ENCODE assay signal across 27 mouse cellular contexts in the genomic region with DNA sequence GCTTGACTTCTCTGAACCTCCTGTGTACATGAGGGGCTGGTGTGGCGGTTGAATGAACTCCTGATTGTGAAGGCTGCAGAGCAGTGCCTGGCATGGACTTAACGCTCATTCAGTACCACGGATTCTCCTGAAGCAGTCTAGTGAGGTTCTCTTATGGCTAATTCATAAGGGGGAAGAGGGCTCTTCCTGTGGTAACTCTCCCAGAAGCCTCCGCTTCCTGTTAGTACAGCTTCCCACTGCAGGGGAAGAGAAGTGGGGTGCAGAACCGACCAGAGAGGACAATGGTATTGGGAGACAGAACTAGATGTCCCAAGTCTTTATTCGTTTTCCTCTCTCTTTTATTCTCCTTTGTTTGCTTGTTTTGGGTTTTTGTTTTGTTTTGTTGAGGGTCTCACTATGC. TPM values are rescaled to one million over a fixed set of nuclear protein-coding genes. Genes with fewer than 3 reads are reported as not detected.
DNase-seq lines count a peak whose midpoint lies in the region; ATAC-seq and TF ChIP-seq lines count a peak whose summit lies in the region.
"Had no signal": no experiment of that assay in that cellular context is flagged by ENCODE, and none has a peak within 500 bp of the region (broad histone marks: within the 10 kb centered on the region; RNA-seq: fewer than 3 reads in every experiment).

No protein-coding gene starts in this region.

- H3K4me3 ChIP-seq in heart, embryonic 16.5 days (ENCODE audit: low read length) = no peak overlapping the region
- no peak overlapping the region for H3K4me3 ChIP-seq in heart, embryonic 12.5 days
- no peak overlapping the region for H3K4me3 ChIP-seq in liver, postnatal 0 days (ENCODE audit: low read depth, low read length)
- no peak overlapping the region for H3K4me3 ChIP-seq in hindbrain, embryonic 16.5 days (ENCODE audit: low read length)
- H3K4me3 ChIP-seq: heart, adult 2 months; hindbrain, embryonic 10.5 days; left cerebral cortex, adult 2 months; limb, embryonic 10.5 days; midbrain, embryonic 13.5 days; neural tube, embryonic 12.5 days had no signal

- H3K9me3 ChIP-seq in heart, embryonic 16.5 days (replicated peaks; ENCODE audit: control insufficient read depth, low read length) = no peaks in the 10 kb centered on the region
- H3K9me3 ChIP-seq in heart, embryonic 12.5 days (replicated peaks) = no peaks in the 10 kb centered on the region
- H3K9me3 ChIP-seq in liver, postnatal 0 days (ENCODE audit: low read length) = no peaks in the 10 kb centered on the region
- no peaks in the 10 kb centered on the region for H3K9me3 ChIP-seq in hindbrain, embryonic 16.5 days (ENCODE audit: control insufficient read depth, low read length)
- H3K9me3 ChIP-seq: hindbrain, embryonic 10.5 days; limb, embryonic 10.5 days; midbrain, embryonic 13.5 days; neural tube, embryonic 12.5 days had no signal

- TF ChIP-seq CTCF in liver, postnatal 0 days (IDR thresholded peaks at IDR 0.05; ENCODE audit: low read depth) = no peak

- H3K36me3 ChIP-seq in heart, embryonic 16.5 days (ENCODE audit: control insufficient read depth, insufficient read depth) = no peaks in the 10 kb centered on the region
- no peaks in the 10 kb centered on the region for H3K36me3 ChIP-seq in heart, embryonic 12.5 days
- no peaks in the 10 kb centered on the region for H3K36me3 ChIP-seq in liver, postnatal 0 days (replicated peaks; ENCODE audit: insufficient read depth, low read length)
- H3K36me3 ChIP-seq in hindbrain, embryonic 16.5 days (ENCODE audit: control insufficient read depth, insufficient read depth, low read length) = no peaks in the 10 kb centered on the region
- H3K36me3 ChIP-seq: hindbrain, embryonic 10.5 days; limb, embryonic 10.5 days; midbrain, embryonic 13.5 days; neural tube, embryonic 12.5 days had no signal

- no peaks in the 10 kb centered on the region for H3K27me3 ChIP-seq in heart, embryonic 16.5 days (ENCODE audit: control insufficient read depth, insufficient read depth, low read length)
- no peaks in the 10 kb centered on the region for H3K27me3 ChIP-seq in heart, embryonic 12.5 days (replicated peaks)
- no peaks in the 10 kb centered on the region for H3K27me3 ChIP-seq in liver, postnatal 0 days (ENCODE audit: insufficient read depth, low read length)
- no peaks in the 10 kb centered on the region for H3K27me3 ChIP-seq in hindbrain, embryonic 16.5 days (replicated peaks; ENCODE audit: control insufficient read depth, insufficient read depth, low read length)
- H3K27me3 ChIP-seq: midbrain, embryonic 13.5 days; neural tube, embryonic 12.5 days had no signal

- DNase-seq in 416B (ENCODE audit: low read depth) = peak; percentile 57
- DNase-seq in liver, postnatal 0 days = no peak
- DNase-seq in testis, postnatal 10 days (ENCODE audit: low spot score) = no peak
- no peak for DNase-seq in right cerebral cortex, postnatal 10 days (ENCODE audit: low spot score in 2 of 2)
- DNase-seq: adrenal gland, postnatal 10 days; cerebellum, adult 2 months; cerebellum, postnatal 36 days; gastrocnemius, postnatal 25 days; heart, adult 2 months; kidney, adult 11 months; kidney, postnatal 4 days; layer of hippocampus, adult 9-11 months; right cerebral cortex, postnatal 25 days; thymus, postnatal 36 days had no signal

- ATAC-seq in heart, embryonic 16.5 days (replicated peaks; ENCODE audit: extremely low read depth, insufficient read depth, low FRiP score) = no peak
- ATAC-seq in heart, embryonic 12.5 days (ENCODE audit: insufficient number of reproducible peaks, low FRiP score) = no peak
- peak; percentile 72 for ATAC-seq in common myeloid progenitor, adult 5-6 weeks (replicated peaks; ENCODE audit: low read depth, poor library complexity, severe bottlenecking)
- no peak for ATAC-seq in liver, postnatal 0 days
- no peak for ATAC-seq in hindbrain, embryonic 16.5 days
- ATAC-seq: forebrain, embryonic 14.5 days; hindbrain, postnatal 0 days; lung, postnatal 0 days; midbrain, embryonic 13.5 days had no signal

- H3K9ac ChIP-seq in heart, embryonic 16.5 days (ENCODE audit: low read length) = no peak overlapping the region
- H3K9ac ChIP-seq in heart, embryonic 12.5 days = no peak overlapping the region
- no peak overlapping the region for H3K9ac ChIP-seq in liver, postnatal 0 days (replicated peaks)
- no peak overlapping the region for H3K9ac ChIP-seq in hindbrain, embryonic 16.5 days (ENCODE audit: low read depth, low read length)
- H3K9ac ChIP-seq: liver, embryonic 14.5 days; midbrain, embryonic 13.5 days; neural tube, embryonic 12.5 days had no signal

- no peak for TF ChIP-seq EP300 in liver, postnatal 0 days (IDR thresholded peaks at IDR 0.05; ENCODE audit: low read depth)

- H3K27ac ChIP-seq in heart, embryonic 16.5 days (ENCODE audit: low read length) = no peak overlapping the region
- H3K27ac ChIP-seq in heart, embryonic 12.5 days (ENCODE audit: poor library complexity, severe bottlenecking) = no peak overlapping the region
- H3K27ac ChIP-seq in liver, postnatal 0 days (ENCODE audit: low read depth) = no peak overlapping the region
- H3K27ac ChIP-seq in hindbrain, embryonic 16.5 days (ENCODE audit: low read depth, low read length) = no peak overlapping the region
- H3K27ac ChIP-seq: heart, adult 2 months; hindbrain, embryonic 10.5 days; hindbrain, postnatal 0 days; left cerebral cortex, adult 2 months; limb, embryonic 10.5 days; liver, embryonic 14.5 days; midbrain, embryonic 13.5 days; neural tube, embryonic 12.5 days had no signal

- 60% methylated on average over 6 of the region's 6 CpGs for WGBS in heart, embryonic 16.5 days
- WGBS in heart, embryonic 12.5 days = 66% methylated on average over 6 of the region's 6 CpGs
- WGBS in liver, postnatal 0 days (ENCODE audit: insufficient replicate concordance) = 30% methylated on average over 6 of the region's 6 CpGs
- WGBS in hindbrain, embryonic 16.5 days = 79% methylated on average over 6 of the region's 6 CpGs

- H3K4me2 ChIP-seq in heart, embryonic 16.5 days (ENCODE audit: low read depth, low read length) = 0 out of 2 replicates have a peak overlapping the region, but pooled peaks have one; percentile 6
- no peak overlapping the region for H3K4me2 ChIP-seq in heart, embryonic 12.5 days
- peak overlapping the region; percentile 32; the same call in 1 of the 2 replicates for H3K4me2 ChIP-seq in liver, postnatal 0 days (ENCODE audit: low read depth, low read length)
- H3K4me2 ChIP-seq in hindbrain, embryonic 16.5 days (ENCODE audit: low read length) = no peak overlapping the region
- H3K4me2 ChIP-seq: midbrain, embryonic 13.5 days; neural tube, embryonic 12.5 days had no signal

- H3K4me1 ChIP-seq in heart, embryonic 16.5 days (ENCODE audit: control insufficient read depth, insufficient read depth, low read length) = peaks cover 15% of the 10 kb centered on the region
- H3K4me1 ChIP-seq in heart, embryonic 12.5 days (replicated peaks) = peaks cover 24% of the 10 kb centered on the region
- H3K4me1 ChIP-seq in liver, postnatal 0 days (ENCODE audit: insufficient read depth) = no peaks in the 10 kb centered on the region
- H3K4me1 ChIP-seq in hindbrain, embryonic 16.5 days (ENCODE audit: control insufficient read depth, insufficient read depth, low read depth, low read length) = peaks cover 5% of the 10 kb centered on the region; the same call in 1 of the 2 replicates
- H3K4me1 ChIP-seq: limb, embryonic 10.5 days; neural tube, embryonic 12.5 days had no signal

RNA-seq across cellular contexts. Expression of a gene that starts 25.5 kb away (rescaled TPM):
- 0.07 and 0.11 TPM in 2 replicates for polyA plus RNA-seq in heart, embryonic 16.5 days (2015; fragmentation: Nextera tagmentation; extraction: Ambion mirVana)
- polyA plus RNA-seq in heart, embryonic 12.5 days (2016; fragmentation: Nextera tagmentation; extraction: Ambion mirVana) = 0.15 and 0.34 TPM in 2 replicates
- 0.46 TPM in 1 of 2 replicates, not detected in the other for total RNA-seq in common myeloid progenitor, adult 5-6 weeks (2017)
- 0.27 and 0.28 TPM in 2 replicates for polyA plus RNA-seq in liver, postnatal 0 days (2015; fragmentation: Nextera tagmentation; extraction: Ambion mirVana)
- polyA plus RNA-seq in hindbrain, embryonic 16.5 days (2015; fragmentation: Nextera tagmentation; extraction: Ambion mirVana) = 0.32 and 0.50 TPM in 2 replicates
- total RNA-seq: adrenal gland, postnatal 10 days; gastrocnemius, postnatal 25 days; heart, adult 2 months had no signal
- polyA plus RNA-seq: lung, postnatal 0 days had no signal

Comparison
In these comparisons a context has a peak if more than half of its experiments do, and no peak if none do; other contexts are left out.
1. H3K4me2 ChIP-seq: peak in heart, embryonic 16.5 days (single experiment) and liver, postnatal 0 days (single experiment); none in heart, embryonic 12.5 days (single experiment) and hindbrain, embryonic 16.5 days (single experiment).